Mouse (Mus musculus) embryonic facial prominence, embryonic 11.5 days (tissue): ENCODE measurements around the gene Ms4a4b. TPM values are rescaled to one million over a fixed set of nuclear protein-coding genes. Genes with fewer than 3 reads are reported as not detected.
"Not testable (repeated sequence)": the region's sequence is repeated elsewhere in the genome, so short reads cannot be mapped to it uniquely, and the experiment has no call there.

ENCODE experiments used
- ATAC-seq: fragments of 200-750 bp; cut with Nextera tagmentation; replicated peaks from 2 replicates; pipeline ENCODE4 v1.8.0; 2017; ENCODE audit warnings: low read depth; ENCODE audit not compliant: insufficient number of reproducible peaks, low FRiP score, low TSS enrichment
- DNase-seq: peaks from one replicate; pipeline ENCODE4 v3.0.0-alpha.2; 2015; ENCODE audit warnings: low spot score
- H3K27ac ChIP-seq: fragments of 300-500 bp; sonication (generic); replicated peaks from 2 replicates; pipeline ENCODE4 v1.5.1; 2014; ENCODE audit warnings: mild to moderate bottlenecking, low read depth, low read length, control low read depth
- H3K27me3 ChIP-seq: fragments of 300-500 bp; sonication (generic); 2 replicates; pipeline ENCODE4 v1.6.1; 2014; ENCODE audit warnings: mild to moderate bottlenecking, low read length, moderate library complexity, mixed read lengths; ENCODE audit not compliant: control insufficient read depth, insufficient read depth
- H3K36me3 ChIP-seq: fragments of 300-500 bp; sonication (generic); replicated peaks from 2 replicates; pipeline ENCODE4 v1.6.1; 2014; ENCODE audit warnings: low read depth, mild to moderate bottlenecking, low read length, moderate library complexity, mixed read lengths; ENCODE audit not compliant: control insufficient read depth, insufficient read depth
- H3K4me1 ChIP-seq: fragments of 300-500 bp; sonication (generic); 2 replicates; pipeline ENCODE4 v1.6.1; 2014; ENCODE audit warnings: low read length, mixed read lengths; ENCODE audit not compliant: control insufficient read depth, insufficient read depth
- H3K4me2 ChIP-seq: fragments of 300-500 bp; sonication (generic); 2 replicates; pipeline ENCODE4 v1.6.1; 2014; ENCODE audit warnings: low read depth, mild to moderate bottlenecking, control low read depth, low read length, moderate library complexity
- H3K4me3 ChIP-seq: fragments of 300-500 bp; sonication (generic); 2 replicates; pipeline ENCODE4 v1.5.1; 2014; ENCODE audit warnings: low read depth, low read length, control low read depth
- H3K9ac ChIP-seq: fragments of 300-500 bp; sonication (generic); replicated peaks from 2 replicates; pipeline ENCODE4 v1.6.1; 2014; ENCODE audit warnings: mild to moderate bottlenecking, control low read depth, low read length
- H3K9me3 ChIP-seq: fragments of 300-500 bp; sonication (generic); replicated peaks from 2 replicates; pipeline ENCODE4 v1.6.1; 2016; ENCODE audit warnings: mild to moderate bottlenecking, low read length, inconsistent platforms, mixed read lengths; ENCODE audit not compliant: control insufficient read depth
- WGBS: fragments of 180-500 bp; shearing (Covaris S2); extraction: QIAGEN DNeasy Blood & Tissue Kit; methylation state at CpG from one replicate; pipeline ENCODE4 v1.1.7; 2014; 5-methylcytosine and 5-hydroxymethylcytosine counted together
- polyA plus RNA-seq: library from polyadenylated mRNA; unstranded; fragments of >200 nt; fragmentation: Nextera tagmentation; extraction: Ambion mirVana; gene quantifications from 2 replicates; pipeline ENCODE4 v1.2.1, GENCODE M21; 2014

The Ms4a4b gene
- polyA plus RNA-seq, 1 experiment from 2014 or later: not detected

DNA sequence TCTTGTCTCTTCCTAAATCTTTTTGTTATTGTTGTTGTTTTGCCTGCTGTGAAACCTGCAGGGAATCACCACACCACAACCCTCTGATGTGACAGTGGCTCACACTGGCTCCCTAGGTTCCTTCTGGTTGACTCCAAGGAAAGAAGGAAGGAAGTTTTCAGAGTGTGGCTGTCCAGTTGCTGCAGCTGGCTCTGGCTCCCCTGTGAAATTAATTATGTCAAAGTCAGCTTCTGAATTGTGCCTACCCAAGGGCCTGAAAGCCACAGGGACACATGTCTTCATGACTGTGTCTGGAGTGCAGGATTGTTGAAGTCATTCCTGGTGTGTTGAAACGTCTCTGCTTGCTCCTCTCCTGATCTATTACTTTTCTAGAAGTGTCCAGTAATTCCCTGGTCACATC is 25.0 kb downstream of the Ms4a4b start:
- not testable (repeated sequence) for H3K27ac ChIP-seq, ATAC-seq, DNase-seq, H3K4me2 ChIP-seq, H3K9ac ChIP-seq, H3K36me3 ChIP-seq, H3K4me3 ChIP-seq, H3K9me3 ChIP-seq, H3K4me1 ChIP-seq, H3K27me3 ChIP-seq
- WGBS: 55% methylated on average over 1 of the region's 1 CpGs

DNA sequence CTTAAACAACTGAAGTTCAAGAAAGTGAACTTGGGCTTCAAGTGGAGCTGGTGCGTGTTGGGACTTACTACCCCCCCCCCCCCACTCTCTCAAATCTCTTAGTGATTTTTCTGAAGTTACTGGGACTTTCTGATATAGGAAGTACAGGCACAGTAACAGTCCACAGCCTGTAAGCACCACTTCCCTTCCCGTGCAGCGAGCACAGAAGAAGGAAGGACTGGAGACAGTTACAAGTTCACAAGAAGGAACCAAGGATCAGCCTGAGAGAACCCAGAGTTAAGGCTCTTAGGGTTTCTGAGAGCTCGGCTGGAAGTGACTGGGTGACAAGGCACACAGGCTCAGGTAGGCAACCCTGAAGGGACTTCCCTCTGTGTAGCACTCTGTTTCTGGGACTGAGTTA is 25.9 kb downstream of the Ms4a4b start, which contains the start of gene Ms4a6c:
Gene Ms4a6c, plus strand, starts transcription at position 152 of the 400 bp plus-strand sequence.
- not testable (repeated sequence) for ATAC-seq, H3K27me3 ChIP-seq, H3K27ac ChIP-seq, H3K4me1 ChIP-seq, H3K4me3 ChIP-seq, H3K36me3 ChIP-seq, H3K4me2 ChIP-seq, DNase-seq, H3K9ac ChIP-seq, H3K9me3 ChIP-seq
- WGBS: 87% methylated on average over 4 of the region's 4 CpGs

DNA sequence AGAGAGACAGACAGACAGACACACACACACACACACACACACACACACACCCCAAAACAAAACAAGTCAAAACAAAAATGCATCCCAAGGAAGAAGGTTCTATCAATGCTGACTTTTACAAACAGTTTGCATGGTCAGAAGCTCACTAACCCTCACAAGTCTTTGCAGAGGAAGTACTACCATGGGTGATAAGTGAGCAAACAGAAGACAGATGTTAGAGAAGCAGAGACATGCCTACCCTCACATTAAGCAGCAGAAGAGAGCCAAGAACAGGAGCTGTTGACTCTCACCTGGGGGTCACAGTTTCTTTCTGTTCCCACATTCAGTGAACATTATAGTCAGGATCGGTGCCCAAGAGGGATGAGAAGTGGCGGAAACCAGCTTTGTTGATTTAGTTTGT is 36.4 kb downstream of the Ms4a4b start:
- ATAC-seq (no peak), DNase-seq (no peak)
- Histone ChIP-seq H3K9ac (no peak overlapping the region), H3K4me1 (no peaks in the 10 kb centered on the region), H3K27ac (no peak overlapping the region), H3K36me3 (no peaks in the 10 kb centered on the region), H3K4me2 (no peak overlapping the region), H3K27me3 (no peaks in the 10 kb centered on the region), H3K9me3 (no peaks in the 10 kb centered on the region), H3K4me3 (no peak overlapping the region)
- 94% methylated on average over 2 of the region's 2 CpGs for WGBS

DNA sequence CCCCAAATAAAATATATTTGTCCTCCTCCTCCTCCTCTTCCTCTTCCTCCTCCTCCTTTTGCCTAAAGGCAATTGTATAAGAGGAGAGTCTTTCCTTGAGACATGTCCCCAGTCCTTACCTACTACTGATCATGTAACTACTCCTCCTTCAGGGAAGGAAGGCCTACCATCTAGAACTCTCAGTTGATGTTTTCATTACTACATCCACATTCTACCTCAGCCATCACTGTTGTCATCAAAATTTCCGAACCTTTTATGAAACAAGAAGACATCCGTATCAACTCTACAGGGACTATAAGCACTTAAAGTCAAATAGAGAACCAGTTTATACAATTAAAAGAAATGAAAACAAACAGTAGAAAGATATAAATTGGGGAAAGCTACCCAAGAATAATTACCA is 39.3 kb downstream of the Ms4a4b start:
- no peak overlapping the region for H3K4me3 ChIP-seq
- H3K27me3 ChIP-seq: no peaks in the 10 kb centered on the region
- H3K4me2 ChIP-seq: no peak overlapping the region
- 85% methylated on average over 2 of the region's 2 CpGs for WGBS
- ATAC-seq (no peak), DNase-seq (no peak)
- H3K27ac ChIP-seq: no peak overlapping the region
- no peak overlapping the region for H3K9ac ChIP-seq
- no peaks in the 10 kb centered on the region for H3K9me3 ChIP-seq
- no peaks in the 10 kb centered on the region for H3K36me3 ChIP-seq
- H3K4me1 ChIP-seq: no peaks in the 10 kb centered on the region

DNA sequence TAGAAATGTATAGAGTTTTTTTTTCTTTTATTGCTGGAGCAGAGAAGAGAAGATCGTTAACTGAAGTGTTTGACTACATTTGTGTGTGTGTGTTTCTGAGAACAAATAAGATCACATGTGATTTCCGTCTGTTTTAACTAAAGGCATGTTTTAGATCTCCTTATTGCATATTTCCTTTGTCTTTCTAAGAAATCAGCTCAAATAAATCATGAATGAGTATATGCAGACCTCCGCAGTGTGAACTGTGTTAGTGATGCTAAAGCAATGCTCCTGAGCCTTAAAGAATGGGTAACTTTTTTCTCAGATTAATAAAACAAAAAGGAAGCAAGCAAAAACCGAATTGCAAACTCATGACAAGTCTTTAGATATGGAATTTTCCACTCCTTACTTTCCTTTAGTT is 40.6 kb downstream of the Ms4a4b start:
- no peaks in the 10 kb centered on the region for H3K9me3 ChIP-seq
- H3K36me3 ChIP-seq: no peaks in the 10 kb centered on the region
- H3K27me3 ChIP-seq: no peaks in the 10 kb centered on the region
- H3K9ac ChIP-seq: no peak overlapping the region
- no peak overlapping the region for H3K4me3 ChIP-seq
- no peak overlapping the region for H3K4me2 ChIP-seq
- DNase-seq: no peak
- H3K4me1 ChIP-seq: no peaks in the 10 kb centered on the region
- ATAC-seq: no peak
- WGBS: 79% methylated on average over 4 of the region's 4 CpGs
- H3K27ac ChIP-seq: no peak overlapping the region

DNA sequence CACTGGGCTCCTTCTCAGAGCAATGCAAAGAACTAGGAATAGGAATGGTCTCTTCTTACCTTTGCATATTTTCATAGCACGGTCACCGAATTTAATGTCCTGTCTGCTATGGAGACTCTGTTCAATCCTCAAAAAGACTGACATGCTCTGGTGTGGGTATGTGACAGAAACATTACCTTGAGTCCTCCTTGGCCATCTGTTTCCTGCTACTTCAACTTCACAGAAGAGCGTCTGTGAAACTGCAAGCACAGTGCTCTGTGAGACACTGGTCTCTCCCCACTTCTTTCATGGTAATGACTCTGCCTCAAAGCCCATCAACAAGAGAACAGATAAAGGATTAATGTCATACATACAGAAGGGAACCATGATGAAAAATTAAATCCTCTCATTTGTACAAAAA is 41.0 kb downstream of the Ms4a4b start:
- Histone ChIP-seq H3K27me3 (no peaks in the 10 kb centered on the region), H3K4me2 (no peak overlapping the region), H3K9ac (no peak overlapping the region), H3K4me3 (no peak overlapping the region), H3K4me1 (no peaks in the 10 kb centered on the region), H3K9me3 (no peaks in the 10 kb centered on the region), H3K36me3 (no peaks in the 10 kb centered on the region), H3K27ac (no peak overlapping the region)
- 79% methylated on average over 3 of the region's 3 CpGs for WGBS
- DNase-seq (no peak), ATAC-seq (no peak)

DNA sequence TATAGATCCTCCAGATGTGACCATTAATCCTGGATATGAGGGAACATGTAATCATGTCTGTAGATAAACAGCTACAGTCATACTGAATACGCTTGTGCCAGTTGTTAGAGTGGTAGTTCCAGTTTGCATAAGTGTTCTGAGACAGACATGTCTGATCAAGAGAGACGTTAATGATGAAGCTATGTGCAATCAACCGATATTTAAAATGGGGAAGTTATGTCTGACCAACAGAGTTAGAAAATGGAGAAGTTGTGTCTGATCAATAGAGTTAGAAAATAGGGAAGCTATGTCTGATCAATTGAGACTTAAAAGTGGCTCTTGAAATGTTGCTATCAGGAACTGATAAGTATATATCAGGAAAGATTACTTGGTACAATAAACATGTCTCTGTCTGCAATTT is 41.9 kb downstream of the Ms4a4b start:
- H3K27me3 ChIP-seq: no peaks in the 10 kb centered on the region
- no peak for DNase-seq
- no peaks in the 10 kb centered on the region for H3K9me3 ChIP-seq
- H3K4me2 ChIP-seq: no peak overlapping the region
- no peak overlapping the region for H3K4me3 ChIP-seq
- 83% methylated on average over 3 of the region's 3 CpGs for WGBS
- H3K4me1 ChIP-seq: no peaks in the 10 kb centered on the region
- ATAC-seq: no peak
- no peak overlapping the region for H3K9ac ChIP-seq
- H3K36me3 ChIP-seq: no peaks in the 10 kb centered on the region
- H3K27ac ChIP-seq: no peak overlapping the region

DNA sequence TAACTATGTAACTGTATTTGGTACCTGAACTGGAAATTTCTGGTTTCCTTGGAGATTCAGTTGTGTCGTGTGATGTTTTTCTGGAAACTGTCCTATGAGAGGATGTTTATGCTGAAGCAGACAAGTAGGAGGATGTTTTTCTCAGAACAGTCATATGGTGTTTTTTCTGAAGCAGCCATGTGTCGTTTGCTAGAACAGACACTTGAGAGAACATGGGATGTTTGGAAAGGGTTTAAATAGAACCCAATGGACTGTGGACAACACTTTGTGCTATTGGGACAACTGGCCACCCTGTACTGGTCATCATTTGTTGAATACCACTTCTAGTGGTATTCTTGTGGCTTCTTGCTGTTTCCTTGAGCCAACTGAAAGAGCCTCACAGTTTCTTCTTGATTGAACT is 42.4 kb downstream of the Ms4a4b start, which contains the start of gene Gm8369:
Gene Gm8369, plus strand, starts transcription at position 193 of the 400 bp plus-strand sequence.
- Histone ChIP-seq H3K9me3 (no peaks in the 10 kb centered on the region), H3K27me3 (no peaks in the 10 kb centered on the region), H3K4me3 (no peak within 1 kb of the TSS), H3K4me1 (no peaks in the 10 kb centered on the region), H3K36me3 (no peaks in the 10 kb centered on the region), H3K4me2 (no peak within 1 kb of the TSS), H3K9ac (no peak within 1 kb of the TSS), H3K27ac (no peak within 1 kb of the TSS)
- WGBS: 71% methylated on average over 2 of the region's 2 CpGs
- ATAC-seq: no peak
- no peak for DNase-seq
